Mouse (Mus musculus) urinary bladder, postnatal 25 days (tissue): ENCODE measurements around the gene Ptpn11.

Experiments used
- DNase-seq: peaks from one replicate; pipeline ENCODE4 v3.0.0; 2022; ENCODE audit warnings: low spot score

The Ptpn11 gene

DNA sequence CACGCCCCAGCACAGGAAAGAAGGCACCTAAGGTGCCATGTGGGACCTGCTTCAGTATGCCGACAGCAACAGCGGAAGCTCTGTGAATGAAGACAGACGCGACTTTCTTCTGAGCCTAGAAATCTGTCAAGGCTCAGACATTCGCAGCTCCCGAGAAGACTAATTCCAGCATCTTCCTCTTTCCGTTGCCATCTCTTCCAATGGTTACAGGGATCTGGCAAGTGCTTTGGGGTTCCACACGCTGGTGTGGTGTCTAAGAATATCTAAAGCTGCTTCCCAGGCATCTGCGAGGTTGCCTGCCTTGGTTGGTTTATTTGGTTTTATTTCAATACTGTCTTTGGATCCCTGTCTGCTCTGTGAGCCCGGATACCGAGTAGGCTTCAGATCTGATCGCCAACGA is 65.6 kb downstream of the Ptpn11 start:
- no peak for DNase-seq

GRCm38 (mm10) chr5:121124208-121125185 is 66.7 kb downstream of the Ptpn11 start:
- no peak for DNase-seq

- no peak for DNase-seq
These were observed 67.8 kb downstream of the Ptpn11 start for GRCm38 (mm10) chr5:121123399-121123798.

GRCm38 (mm10) chr5:121122577-121122976 is 68.6 kb downstream of the Ptpn11 start:
- no peak for DNase-seq

GRCm38 (mm10) chr5:121122036-121122435 is 69.2 kb downstream of the Ptpn11 start:
- DNase-seq, result no peak

DNA sequence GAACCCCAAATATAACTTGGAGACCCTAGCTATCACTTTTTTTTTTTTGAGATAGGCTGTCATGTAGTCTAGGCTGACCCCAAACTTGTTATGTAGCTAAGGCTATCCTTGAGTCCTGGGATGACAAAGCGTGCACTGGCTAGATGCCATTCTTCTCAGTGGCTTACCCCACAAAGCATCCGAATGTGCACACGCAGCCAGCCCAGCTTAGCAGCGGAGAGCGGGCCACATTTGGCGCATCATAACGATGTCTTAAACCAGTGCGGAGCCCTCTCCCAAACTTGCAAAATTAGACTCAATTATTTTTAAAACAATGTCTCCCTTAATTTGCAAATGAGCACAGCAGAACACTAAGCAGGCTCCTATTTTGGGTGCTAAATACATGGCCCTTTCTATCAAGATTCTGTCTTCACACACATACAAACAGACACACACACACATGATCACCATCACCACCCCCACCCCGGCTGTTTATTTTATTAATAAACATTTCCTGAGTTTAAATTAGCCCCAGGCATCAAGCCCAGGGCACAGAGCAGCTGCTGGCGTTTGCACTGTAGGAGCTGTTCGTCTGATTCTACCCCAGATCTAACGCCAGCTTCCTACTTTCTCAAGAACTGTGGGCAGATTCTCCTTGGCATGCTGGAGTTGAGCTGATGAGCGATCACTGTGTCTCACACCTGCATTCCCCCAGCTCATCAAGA is 71.7 kb downstream of the Ptpn11 start:
- DNase-seq, result no peak

- no peak for DNase-seq
These were observed 72.9 kb downstream of the Ptpn11 start for GRCm38 (mm10) chr5:121118345-121118744.

- DNase-seq, result no peak
These were observed 74.3 kb downstream of the Ptpn11 start for GRCm38 (mm10) chr5:121116941-121117340.

DNA sequence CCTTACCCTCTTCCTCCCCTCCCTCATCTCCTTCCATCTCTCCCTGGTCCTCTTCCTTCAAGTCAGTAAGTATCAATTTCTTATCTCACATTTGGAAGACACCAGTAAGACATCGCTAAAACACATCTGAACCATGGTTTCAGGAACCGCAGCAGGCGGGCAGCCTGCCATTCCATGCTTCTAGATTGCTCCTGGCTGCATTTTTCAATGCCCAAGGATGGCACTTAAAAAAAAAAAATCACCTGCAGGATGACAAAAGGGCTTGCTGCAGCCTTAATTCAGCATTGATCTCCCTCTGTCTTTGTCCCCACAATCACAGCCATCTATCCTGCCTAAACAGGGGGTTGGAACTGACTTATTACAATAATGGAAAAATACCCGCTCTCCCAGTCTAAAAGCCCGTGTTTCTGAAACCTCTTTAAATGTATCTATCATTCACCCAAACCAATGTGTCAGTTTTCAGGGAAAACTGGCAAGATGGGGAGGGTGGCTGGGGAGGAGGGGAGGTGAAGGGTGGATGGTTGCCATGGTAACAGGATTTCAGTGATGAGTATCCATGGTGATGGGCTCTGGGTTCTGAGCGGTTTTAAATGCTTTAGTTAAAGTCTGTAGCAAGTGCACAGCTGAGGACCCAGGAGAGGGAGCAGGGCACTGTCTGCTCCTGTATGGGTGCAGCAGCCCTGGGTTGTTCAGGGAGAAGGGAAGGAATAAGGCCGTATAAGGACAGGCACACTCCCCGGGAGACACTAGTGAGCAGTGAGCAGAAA is 75.6 kb downstream of the Ptpn11 start:
- DNase-seq, result no peak

DNA sequence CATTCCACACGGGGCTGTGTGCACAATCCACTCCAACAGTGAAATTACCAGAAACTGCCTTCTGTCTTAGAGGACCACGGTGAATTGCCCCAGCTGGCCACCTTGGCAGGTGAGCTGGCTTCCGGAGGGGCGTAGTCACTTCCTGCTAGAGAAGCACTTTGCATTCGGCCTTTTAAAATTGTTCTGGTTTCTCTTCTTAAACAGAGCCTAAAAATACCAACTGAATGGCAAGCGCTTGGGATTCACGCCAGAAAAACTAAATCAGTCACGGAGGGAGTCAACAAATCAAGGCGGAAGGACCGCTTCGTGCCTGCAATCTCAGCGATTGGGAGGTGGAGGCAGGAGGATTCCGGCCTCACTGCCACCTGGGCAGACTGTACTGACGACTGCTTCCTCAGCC is 77.0 kb downstream of the Ptpn11 start:
- DNase-seq, result no peak

DNA sequence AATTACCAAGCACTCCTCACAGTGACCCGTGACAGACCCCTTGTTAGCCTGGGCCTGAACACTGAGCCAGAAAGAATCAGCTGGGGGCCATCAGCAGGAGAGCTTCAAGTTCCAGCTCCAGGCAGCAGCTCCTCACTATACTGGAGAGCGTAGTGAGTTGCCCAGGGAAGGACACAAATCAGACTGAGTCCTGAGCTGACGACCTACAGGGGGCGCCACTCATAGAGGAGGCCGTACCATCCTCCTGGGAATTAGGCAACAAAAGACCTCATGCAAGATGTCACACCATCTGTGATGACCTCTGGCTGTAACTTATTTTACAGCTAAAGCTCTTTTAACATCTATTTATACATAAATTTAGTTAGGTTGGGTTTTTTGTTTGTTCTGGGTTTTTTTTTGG is 78.8 kb downstream of the Ptpn11 start:
- no peak for DNase-seq

DNA sequence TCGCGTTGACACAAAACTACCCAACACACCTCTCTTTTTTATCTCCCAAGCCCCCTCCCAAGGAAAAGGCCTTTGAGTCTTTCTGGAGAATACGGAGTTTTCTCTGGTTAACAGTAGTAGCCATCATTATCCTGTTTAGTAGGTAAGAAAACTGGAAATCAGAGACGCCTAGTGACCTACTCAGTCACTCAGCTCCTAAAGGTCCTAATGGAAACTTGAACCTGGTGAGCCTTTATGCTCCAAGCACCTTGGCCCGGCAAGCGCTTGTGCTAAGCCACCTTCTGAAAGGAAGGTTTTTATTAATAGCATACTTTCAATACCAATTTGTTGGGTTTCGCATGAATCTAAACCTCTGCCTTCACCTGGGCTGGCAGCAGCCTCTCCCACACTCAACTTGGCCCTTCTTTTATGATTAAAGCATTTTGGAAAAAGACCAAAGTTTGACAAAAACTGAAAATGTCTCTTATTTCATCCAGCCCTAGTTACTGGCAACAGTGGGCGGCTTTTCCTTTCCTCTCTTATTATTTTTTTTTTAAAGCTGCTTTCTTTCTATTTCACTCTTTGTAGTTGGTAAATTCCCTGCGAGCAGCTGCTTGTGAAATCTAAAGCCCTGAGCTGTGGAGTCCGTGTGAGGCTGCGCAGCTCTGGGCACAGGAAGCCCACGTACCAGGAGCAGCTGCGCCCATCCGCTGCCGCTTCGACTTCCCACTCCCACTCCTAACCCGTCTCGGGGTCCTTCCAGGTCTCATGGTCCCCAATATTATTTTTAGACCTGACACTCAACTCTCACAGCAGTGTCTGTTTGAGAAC is 79.9 kb downstream of the Ptpn11 start:
- no peak for DNase-seq

GRCm38 (mm10) chr5:121109185-121109584 is 82.0 kb downstream of the Ptpn11 start:
- no peak for DNase-seq

GRCm38 (mm10) chr5:121106913-121107312 is 84.3 kb downstream of the Ptpn11 start:
- DNase-seq, result no peak

GRCm38 (mm10) chr5:121100886-121101580 is 90.2 kb downstream of the Ptpn11 start:
- DNase-seq, result no peak

- DNase-seq, result no peak
These were observed 91.1 kb downstream of the Ptpn11 start for GRCm38 (mm10) chr5:121100095-121100494.

GRCm38 (mm10) chr5:121097970-121098369 is 93.2 kb downstream of the Ptpn11 start:
- no peak for DNase-seq

- DNase-seq, result no peak
These were observed 94.5 kb downstream of the Ptpn11 start for GRCm38 (mm10) chr5:121096744-121097143.

DNA sequence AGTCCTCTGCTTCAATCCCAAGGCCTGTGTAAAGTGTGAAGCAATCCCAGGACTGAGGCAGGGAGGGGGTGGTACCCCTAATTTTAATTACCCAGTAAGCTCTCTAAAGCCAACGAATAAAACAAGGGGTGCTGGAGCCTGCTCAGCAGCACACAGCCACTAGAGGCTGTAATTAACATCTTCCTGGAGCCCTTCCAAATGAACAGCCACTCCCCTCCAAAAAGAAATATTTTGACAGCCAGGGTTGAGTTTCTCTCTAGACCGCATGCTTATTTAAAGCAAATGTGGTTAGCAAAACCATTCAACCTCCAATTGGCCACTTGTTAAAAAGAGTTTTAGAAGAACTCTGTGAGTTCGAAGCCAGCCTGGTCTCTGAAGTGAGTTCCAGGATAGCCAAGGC is 97.9 kb downstream of the Ptpn11 start:
- DNase-seq, result no peak

- no peak for DNase-seq
These were observed 101.5 kb downstream of the Ptpn11 start for GRCm38 (mm10) chr5:121089660-121090059.

- no peak for DNase-seq
These were observed 103.5 kb downstream of the Ptpn11 start for GRCm38 (mm10) chr5:121087733-121088132.
